Mouse (Mus musculus) ES-Bruce4 (cell line): ENCODE measurements around the gene Nmnat2. TPM values are rescaled to one million over a fixed set of nuclear protein-coding genes. Genes with fewer than 3 reads are reported as not detected.
A peak's percentile ranks its signal among the peaks of the same experiment; 100 is the strongest.

ENCODE experiments used
- H3K27ac ChIP-seq: 2 replicates; pipeline ENCODE4 v1.5.1; 2012; ENCODE audit warnings: low read length, inconsistent platforms; ENCODE audit not compliant: insufficient read depth
- H3K27me3 ChIP-seq: 2 replicates; pipeline ENCODE4 v1.6.1; 2012; ENCODE audit warnings: mild to moderate bottlenecking, low read length, inconsistent platforms; ENCODE audit not compliant: control insufficient read depth, poor library complexity, insufficient read depth, severe bottlenecking
- H3K36me3 ChIP-seq: 2 replicates; pipeline ENCODE4 v1.6.1; 2012; ENCODE audit warnings: inconsistent platforms, mild to moderate bottlenecking, low read length, moderate library complexity; ENCODE audit not compliant: control insufficient read depth, poor library complexity, insufficient read depth, severe bottlenecking
- H3K4me1 ChIP-seq: one replicate; pipeline ENCODE4 v1.8.1; 2011; ENCODE audit warnings: low read length; ENCODE audit not compliant: control insufficient read depth, insufficient read depth
- H3K4me3 ChIP-seq: 2 replicates; pipeline ENCODE4 v1.5.1; 2011; ENCODE audit warnings: low read depth, mild to moderate bottlenecking, low read length
- H3K9ac ChIP-seq: 2 replicates; pipeline ENCODE4 v1.6.1; 2012; ENCODE audit warnings: low read depth, mild to moderate bottlenecking, inconsistent platforms; ENCODE audit not compliant: poor library complexity, severe bottlenecking
- H3K9me3 ChIP-seq: replicated peaks from 2 replicates; pipeline ENCODE4 v1.6.1; 2012; ENCODE audit warnings: mild to moderate bottlenecking, low read length, inconsistent platforms; ENCODE audit not compliant: control insufficient read depth, poor library complexity, insufficient read depth, severe bottlenecking
- CTCF ChIP-seq: IDR thresholded peaks from one replicate; pipeline ENCODE4 v1.8.1; 2011; ENCODE audit warnings: low read depth, low read length
- EP300 ChIP-seq: IDR thresholded peaks from 2 replicates; pipeline ENCODE4 v1.6.1; 2011; ENCODE audit warnings: low read depth, low read length; ENCODE audit not compliant: insufficient read depth
- POLR2A ChIP-seq: IDR thresholded peaks from one replicate; pipeline ENCODE4 v1.8.1; 2011; ENCODE audit warnings: low read length; ENCODE audit not compliant: insufficient read depth
- polyA plus RNA-seq: library from polyadenylated mRNA; stranded (reverse); fragments of >200 nt; gene quantifications from 2 replicates; pipeline ENCODE4 v1.2.4, GENCODE M21; 2011; ENCODE audit warnings: low read depth; ENCODE audit not compliant: missing spikeins, insufficient read depth, insufficient read length

Nmnat2 gene
- polyA plus RNA-seq, 1 experiment: 35.6 TPM

DNA sequence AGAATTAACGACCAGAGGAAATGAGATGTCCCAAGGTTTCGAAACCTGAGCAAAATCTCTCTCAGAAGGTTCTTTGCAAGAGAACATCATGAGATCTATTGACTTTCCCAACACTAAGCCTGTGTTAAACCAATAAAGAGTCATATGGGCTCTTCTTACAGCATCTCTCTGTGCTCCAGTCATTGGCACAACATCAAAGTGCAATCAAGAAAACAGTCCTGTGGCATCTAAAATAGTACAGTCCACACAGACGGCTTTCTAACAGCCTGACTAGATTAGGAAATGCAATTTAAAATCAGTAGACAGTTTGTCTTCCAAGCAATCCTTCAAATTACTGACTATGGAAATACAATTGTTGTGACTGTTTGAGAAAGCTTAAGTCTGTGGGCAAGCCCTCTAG, 32.2 kb downstream of the Nmnat2 start:
- TF ChIP-seq CTCF: no peak
- TF ChIP-seq EP300: no peak
- no peak for TF ChIP-seq POLR2A
- Histone ChIP-seq H3K4me1 (no peaks in the 10 kb centered on the region), H3K27me3 (no peaks in the 10 kb centered on the region), H3K4me3 (no peak overlapping the region), H3K36me3 (no peaks in the 10 kb centered on the region), H3K9me3 (peaks cover 5% of the 10 kb centered on the region; the same call in 1 of the 2 replicates), H3K27ac (no peak overlapping the region), H3K9ac (no peak overlapping the region)

DNA sequence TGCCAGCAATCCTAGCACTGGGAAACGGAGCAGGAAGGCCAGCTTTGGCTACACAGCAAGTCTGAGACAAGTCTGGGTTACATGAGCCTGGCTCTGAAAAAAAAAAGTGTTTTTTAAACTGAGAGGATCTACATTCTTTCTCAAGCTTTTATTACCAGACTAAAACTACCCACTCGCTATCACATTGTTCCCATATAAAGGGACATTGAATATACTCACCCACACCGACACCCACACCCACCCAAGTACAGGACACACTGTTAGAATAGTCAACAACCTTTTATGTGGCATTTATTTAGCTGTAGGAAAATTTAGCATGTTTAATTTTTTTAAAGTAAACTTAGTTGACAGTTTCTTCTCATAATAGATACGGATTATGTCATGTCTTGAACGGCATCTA, 35.3 kb downstream of the Nmnat2 start:
- TF ChIP-seq POLR2A (no peak), CTCF (no peak), EP300 (no peak)
- Histone ChIP-seq H3K9ac (peak overlapping the region; percentile 85; the same call in 1 of the 2 replicates), H3K4me1 (peaks cover 1% of the 10 kb centered on the region), H3K36me3 (no peaks in the 10 kb centered on the region), H3K4me3 (no peak overlapping the region), H3K9me3 (peaks cover 5% of the 10 kb centered on the region; the same call in 1 of the 2 replicates), H3K27me3 (no peaks in the 10 kb centered on the region), H3K27ac (no peak overlapping the region)

DNA sequence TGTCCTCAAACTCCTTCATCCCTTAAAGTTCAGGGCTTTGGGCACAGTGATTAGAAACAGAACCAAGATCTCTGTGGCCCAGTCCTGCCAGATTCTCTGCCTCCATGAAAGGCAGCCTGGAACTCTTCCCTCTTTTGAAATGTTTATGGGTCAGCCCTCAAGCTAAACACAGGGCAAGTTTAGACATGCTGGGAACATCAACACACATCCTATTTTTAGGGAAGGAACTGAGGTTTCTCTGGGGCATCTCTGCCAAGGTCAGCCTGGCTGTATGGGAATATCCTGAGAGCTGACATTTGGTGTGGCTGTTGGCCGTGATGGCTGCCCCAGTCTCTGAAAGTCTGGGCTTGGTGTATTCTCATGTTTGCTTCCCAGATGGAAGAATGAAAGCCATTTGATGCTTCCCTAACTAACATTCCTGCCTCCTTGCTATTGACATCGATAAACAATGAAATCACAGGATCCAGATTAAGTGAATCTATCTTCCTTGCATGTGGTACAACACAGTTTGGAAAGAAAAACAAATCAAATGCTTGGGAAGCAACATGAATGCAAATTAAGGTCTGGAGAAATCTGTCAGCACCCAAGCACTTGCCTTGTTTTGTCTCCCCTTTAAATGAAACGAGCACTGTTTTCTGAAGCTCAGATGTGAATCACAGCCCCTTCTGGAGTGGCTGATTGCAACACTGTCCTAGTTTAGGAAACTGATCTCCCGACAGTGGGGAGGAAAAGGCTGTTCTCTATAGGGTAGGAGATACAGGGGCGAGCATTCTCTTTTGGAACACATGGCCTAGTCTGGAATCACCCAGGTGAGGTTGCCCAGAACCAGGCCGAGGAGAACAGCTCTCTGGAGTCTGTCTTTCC, 37.7 kb downstream of the Nmnat2 start:
- Histone ChIP-seq H3K27ac (peak overlapping the region; percentile 96), H3K4me3 (0 out of 2 replicates have a peak overlapping the region, but pooled peaks have one; percentile 34), H3K9me3 (no peaks in the 10 kb centered on the region), H3K4me1 (peaks cover 1% of the 10 kb centered on the region), H3K9ac (peak overlapping the region; percentile 48), H3K27me3 (no peaks in the 10 kb centered on the region), H3K36me3 (no peaks in the 10 kb centered on the region)
- TF ChIP-seq EP300 (peak; percentile 56), POLR2A (no peak), CTCF (no peak)

DNA sequence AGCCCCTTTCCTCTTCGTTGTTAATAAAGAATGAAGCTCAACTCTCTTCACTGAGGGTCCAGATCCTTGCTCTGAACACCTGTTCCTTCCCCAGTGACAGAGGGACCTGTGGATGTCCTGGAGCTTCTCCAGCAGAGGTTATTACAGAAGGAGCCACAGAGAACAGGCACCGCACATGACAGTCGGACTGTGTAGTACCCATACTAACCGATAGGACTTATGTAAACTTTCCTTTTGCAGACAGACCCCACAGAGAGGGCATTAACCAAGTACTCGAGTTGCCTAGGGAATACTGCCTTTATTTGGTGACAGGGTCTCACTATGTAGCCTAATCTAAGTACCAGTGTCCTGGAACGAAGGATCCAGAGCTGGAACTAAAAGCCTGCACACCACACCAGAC, 39.0 kb downstream of the Nmnat2 start:
- H3K27ac ChIP-seq: peak overlapping the region; percentile 68; the same call in 1 of the 2 replicates
- H3K9me3 ChIP-seq: no peaks in the 10 kb centered on the region
- H3K4me3 ChIP-seq: no peak overlapping the region
- no peak overlapping the region for H3K9ac ChIP-seq
- H3K4me1 ChIP-seq: peaks cover 1% of the 10 kb centered on the region
- H3K36me3 ChIP-seq: no peaks in the 10 kb centered on the region
- no peak for TF ChIP-seq CTCF
- TF ChIP-seq POLR2A: no peak
- no peak for TF ChIP-seq EP300
- H3K27me3 ChIP-seq: no peaks in the 10 kb centered on the region

DNA sequence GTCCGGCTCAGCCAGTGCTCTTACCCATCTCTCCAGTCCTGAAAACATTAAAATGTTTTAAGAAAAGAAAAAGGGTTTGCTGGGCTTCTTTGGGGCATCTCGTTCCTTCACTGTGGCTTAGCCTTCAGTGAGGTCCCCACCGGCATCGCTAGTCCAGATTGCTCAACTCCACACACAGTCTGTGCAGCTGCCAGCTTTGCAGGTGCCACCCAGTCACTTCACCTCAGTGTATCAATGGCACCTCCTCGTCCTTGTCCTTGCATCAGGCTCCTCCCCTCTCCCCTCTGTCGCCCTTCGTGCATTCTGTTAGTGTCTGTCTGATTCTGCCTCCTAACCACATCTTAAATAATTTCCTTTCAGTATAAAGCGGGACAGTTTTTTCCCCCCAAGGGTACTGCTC, 45.2 kb downstream of the Nmnat2 start:
- Histone ChIP-seq H3K27ac (no peak overlapping the region), H3K36me3 (no peaks in the 10 kb centered on the region), H3K27me3 (no peaks in the 10 kb centered on the region), H3K4me1 (no peaks in the 10 kb centered on the region), H3K9ac (no peak overlapping the region), H3K4me3 (no peak overlapping the region), H3K9me3 (no peaks in the 10 kb centered on the region)
- TF ChIP-seq CTCF (no peak), POLR2A (no peak), EP300 (no peak)

DNA sequence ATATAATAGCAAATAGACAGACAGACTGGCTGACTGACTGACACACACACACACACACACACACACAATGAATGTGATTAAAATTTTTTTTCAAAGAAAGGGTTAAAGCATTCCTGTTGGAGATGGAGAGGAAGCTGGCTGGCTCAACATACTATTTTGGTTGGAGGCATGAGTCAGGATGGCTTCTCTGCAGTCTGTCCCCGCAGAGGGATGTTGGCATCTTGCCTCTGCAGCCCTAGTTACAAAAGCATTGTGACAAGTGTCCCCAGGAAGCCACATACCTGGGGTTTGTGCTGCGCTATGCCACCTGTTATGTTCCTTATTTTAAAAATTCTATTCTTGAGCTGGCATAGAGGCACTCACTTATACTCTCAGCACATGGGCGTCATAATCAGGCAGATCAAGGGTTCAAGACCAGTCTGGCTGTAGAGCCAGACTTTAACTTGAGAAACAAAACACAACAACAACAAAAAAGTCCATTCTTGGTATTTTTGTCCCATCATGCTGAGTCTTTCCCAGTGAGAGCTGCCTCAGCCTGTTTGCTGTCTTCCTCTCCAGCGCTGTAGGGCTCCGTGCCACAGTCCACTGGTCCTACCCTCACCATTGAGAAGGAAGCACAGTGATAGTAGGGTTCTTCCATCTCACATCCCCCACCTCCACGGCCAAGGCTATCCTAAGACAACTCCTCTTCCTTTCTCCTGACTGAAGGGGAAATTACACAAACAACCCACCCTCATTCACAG, 45.9 kb downstream of the Nmnat2 start:
- Histone ChIP-seq H3K4me1 (no peaks in the 10 kb centered on the region), H3K27ac (no peak overlapping the region), H3K9ac (no peak overlapping the region), H3K27me3 (no peaks in the 10 kb centered on the region), H3K9me3 (no peaks in the 10 kb centered on the region), H3K36me3 (no peaks in the 10 kb centered on the region), H3K4me3 (no peak overlapping the region)
- no peak for TF ChIP-seq EP300
- no peak for TF ChIP-seq POLR2A
- no peak for TF ChIP-seq CTCF
